8 mouse cellular contexts compared by ENCODE assay signal in genomic region chr19:24875129-24875870, GRCm38 (mm10). TPM values are rescaled to one million over a fixed set of nuclear protein-coding genes. Genes with fewer than 3 reads are reported as not detected.
DNase-seq lines count a peak whose midpoint lies in the region; ATAC-seq lines count a peak whose summit lies in the region.
"Not testable (repeated sequence)": the region's sequence is repeated elsewhere in the genome, so short reads cannot be mapped to it uniquely, and the experiment has no call there.

Gene Gm10053 (plus strand): TSS chr19:24875686.

- H3K4me2 ChIP-seq in embryonic facial prominence, embryonic 11.5 days (ENCODE audit: low read depth, low read length); kidney, embryonic 14.5 days (replicated peaks; ENCODE audit: low read depth, low read length); stomach, embryonic 15.5 days: not testable (repeated sequence)

- H3K9me3 ChIP-seq in embryonic facial prominence, embryonic 11.5 days (replicated peaks; ENCODE audit: control insufficient read depth, low read length); kidney, embryonic 14.5 days (ENCODE audit: control insufficient read depth, low read length); limb, embryonic 10.5 days (replicated peaks); stomach, embryonic 15.5 days: not testable (repeated sequence)

- not testable (repeated sequence) for H3K27me3 ChIP-seq in embryonic facial prominence, embryonic 11.5 days (ENCODE audit: control insufficient read depth, insufficient read depth, low read length); kidney, embryonic 14.5 days (ENCODE audit: control insufficient read depth, insufficient read depth, low read length); stomach, embryonic 15.5 days (replicated peaks)
- H3K27me3 ChIP-seq in limb, embryonic 10.5 days (ENCODE audit: low read depth, poor library complexity, severe bottlenecking), result peaks cover 17% of the 10 kb centered on the region

- intact Hi-C loops in heart, postnatal 10 days (cut with DNase I), result not testable (repeated sequence)

- H3K27ac ChIP-seq in embryonic facial prominence, embryonic 11.5 days (replicated peaks; ENCODE audit: low read depth, low read length); kidney, embryonic 14.5 days (ENCODE audit: low read depth, low read length); limb, embryonic 10.5 days: not testable (repeated sequence)
- H3K27ac ChIP-seq in stomach, embryonic 15.5 days, result peak within 1 kb of the TSS; percentile 48; the same call in 1 of the 2 replicates

- H3K9ac ChIP-seq in embryonic facial prominence, embryonic 11.5 days (replicated peaks; ENCODE audit: low read length); kidney, embryonic 14.5 days (ENCODE audit: low read depth, low read length); stomach, embryonic 15.5 days: not testable (repeated sequence)

- 88% methylated on average over 23 of the region's 26 CpGs for WGBS in embryonic facial prominence, embryonic 11.5 days
- WGBS in kidney, embryonic 14.5 days, result 77% methylated on average over 23 of the region's 26 CpGs
- WGBS in limb, embryonic 10.5 days, result 75% methylated on average over 23 of the region's 26 CpGs
- WGBS in stomach, embryonic 15.5 days, result 63% methylated on average over 23 of the region's 26 CpGs

- peak; percentile 13 for DNase-seq in MEL-GATA-1-ER (ENCODE audit: extremely low read depth, low read depth)
- DNase-seq in embryonic facial prominence, embryonic 11.5 days (ENCODE audit: low spot score); gastrocnemius, adult 8-10 months (ENCODE audit: low spot score in 2 of 2); heart, postnatal 10 days; limb, embryonic 10.5 days (ENCODE audit: low spot score): not testable (repeated sequence)

- H3K36me3 ChIP-seq in embryonic facial prominence, embryonic 11.5 days (replicated peaks; ENCODE audit: control insufficient read depth, insufficient read depth, low read depth, low read length); kidney, embryonic 14.5 days (ENCODE audit: control insufficient read depth, insufficient read depth, low read length); limb, embryonic 10.5 days; stomach, embryonic 15.5 days: not testable (repeated sequence)

- not testable (repeated sequence) for H3K4me1 ChIP-seq in embryonic facial prominence, embryonic 11.5 days (ENCODE audit: control insufficient read depth, insufficient read depth, low read length); kidney, embryonic 14.5 days (ENCODE audit: control insufficient read depth, insufficient read depth, low read length); stomach, embryonic 15.5 days
- H3K4me1 ChIP-seq in limb, embryonic 10.5 days, result peaks cover 11% of the 10 kb centered on the region

- ATAC-seq in embryonic facial prominence, embryonic 11.5 days (replicated peaks; ENCODE audit: insufficient number of reproducible peaks, low FRiP score, low TSS enrichment, low read depth); kidney, embryonic 14.5 days (ENCODE audit: low FRiP score, low TSS enrichment); stomach, embryonic 15.5 days (ENCODE audit: insufficient read depth, low FRiP score, low read depth): not testable (repeated sequence)
- ATAC-seq in megakaryocyte progenitor cell, adult 5-6 weeks (replicated peaks; ENCODE audit: poor library complexity), result peak; percentile 90

- H3K4me3 ChIP-seq in embryonic facial prominence, embryonic 11.5 days (ENCODE audit: low read depth, low read length); kidney, embryonic 14.5 days (ENCODE audit: low read length); limb, embryonic 10.5 days; stomach, embryonic 15.5 days (replicated peaks): not testable (repeated sequence)

RNA-seq across cellular contexts. Expression of gene Gm10053, which starts in this region (rescaled TPM):
- 266 and 271 TPM in 2 replicates for polyA plus RNA-seq in embryonic facial prominence, embryonic 11.5 days (2014; fragmentation: Nextera tagmentation; extraction: Ambion mirVana)
- total RNA-seq in gastrocnemius, adult 8-10 months (2022), result 100 to 1,000 TPM; 448 to 506 (median 471) TPM
- 1,000 to 10,000 TPM in 1 of 2 experiments, 100 to 1,000 TPM in 1; 979 to 1,022 TPM for total RNA-seq in heart, postnatal 10 days (2021)
- polyA plus RNA-seq in kidney, embryonic 14.5 days (2014; fragmentation: Nextera tagmentation; extraction: Ambion mirVana), result 307 and 366 TPM in 2 replicates
- polyA plus RNA-seq in limb, embryonic 10.5 days (2016; fragmentation: Nextera tagmentation; extraction: Ambion mirVana), result 304 and 360 TPM in 2 replicates
- 297 and 299 TPM in 2 replicates for total RNA-seq in megakaryocyte progenitor cell, adult 5-6 weeks (2015)
- total RNA-seq in megakaryocyte progenitor cell, adult 5-6 weeks (2017), result 181 and 246 TPM in 2 replicates
- 251 and 260 TPM in 2 replicates for polyA plus RNA-seq in stomach, embryonic 15.5 days (2015; fragmentation: Nextera tagmentation; extraction: Ambion mirVana)
